Mouse (Mus musculus): Measurements from ENCODE around the gene Pdia4. TPM values are rescaled to one million over a fixed set of nuclear protein-coding genes. Genes with fewer than 3 reads are reported as not detected.
A peak's percentile ranks its signal among the peaks of the same experiment; 100 is the strongest.
"Not testable (repeated sequence)": the region's sequence is repeated elsewhere in the genome, so short reads cannot be mapped to it uniquely, and the experiment has no call there.

Gene Pdia4
- 187 and 204 TPM in 2 replicates for polyA plus RNA-seq (2015; fragmentation: Nextera tagmentation; extraction: Ambion mirVana)

- H3K9ac ChIP-seq: peak within 1 kb of the TSS; percentile 95
- peak; percentile 100 for ATAC-seq (ENCODE audit: low read depth)
- no peaks in the 10 kb centered on the region for H3K27me3 ChIP-seq
- peaks cover 48% of the 10 kb centered on the region for H3K4me1 ChIP-seq (replicated peaks)
- peaks cover 12% of the 10 kb centered on the region for H3K36me3 ChIP-seq
- peak within 1 kb of the TSS; percentile 95 for H3K27ac ChIP-seq (replicated peaks)
- no peaks in the 10 kb centered on the region for H3K9me3 ChIP-seq
- peak within 1 kb of the TSS; percentile 87 for H3K4me3 ChIP-seq
- under 1% methylated on average over 44 of the region's 44 CpGs for WGBS
- peak within 1 kb of the TSS; percentile 74 for H3K4me2 ChIP-seq
These were observed at the start of gene Pdia4 for GRCm38 (mm10) chr6:47813257-47813878. Pdia4 (minus strand) TSS chr6:47813430.

- not testable (repeated sequence) for H3K9ac ChIP-seq; H3K4me3 ChIP-seq; H3K27me3 ChIP-seq; H3K4me2 ChIP-seq; H3K4me1 ChIP-seq (replicated peaks); H3K27ac ChIP-seq (replicated peaks); H3K9me3 ChIP-seq; ATAC-seq (ENCODE audit: low read depth)
- H3K36me3 ChIP-seq: peaks cover 58% of the 10 kb centered on the region
- WGBS: 94% methylated on average over 3 of the region's 3 CpGs
These were observed 44.5 kb upstream of the Pdia4 start for GRCm38 (mm10) chr6:47857729-47858128.

GRCm38 (mm10) chr6:47857241-47857640 lies 44.0 kb upstream of the Pdia4 start:
- no peaks in the 10 kb centered on the region for H3K4me1 ChIP-seq (replicated peaks)
- ATAC-seq (ENCODE audit: low read depth): no peak
- WGBS: 94% methylated on average over 6 of the region's 6 CpGs
- no peak overlapping the region for H3K27ac ChIP-seq (replicated peaks)
- no peak overlapping the region for H3K4me3 ChIP-seq
- no peak overlapping the region for H3K4me2 ChIP-seq
- peaks cover 53% of the 10 kb centered on the region for H3K36me3 ChIP-seq
- no peak overlapping the region for H3K9ac ChIP-seq
- no peaks in the 10 kb centered on the region for H3K9me3 ChIP-seq
- H3K27me3 ChIP-seq: no peaks in the 10 kb centered on the region

- Histone ChIP-seq H3K27ac (replicated peaks) (no peak overlapping the region), H3K4me3 (no peak overlapping the region), H3K9ac (no peak overlapping the region), H3K4me2 (no peak overlapping the region), H3K36me3 (peaks cover 27% of the 10 kb centered on the region), H3K9me3 (no peaks in the 10 kb centered on the region), H3K27me3 (no peaks in the 10 kb centered on the region), H3K4me1 (replicated peaks) (no peaks in the 10 kb centered on the region)
- no peak for ATAC-seq (ENCODE audit: low read depth)
These were observed 32.5 kb upstream of the Pdia4 start for GRCm38 (mm10) chr6:47845779-47846178.

- Histone ChIP-seq H3K4me3 (no peak overlapping the region), H3K4me1 (replicated peaks) (peaks cover 12% of the 10 kb centered on the region), H3K36me3 (peaks cover 34% of the 10 kb centered on the region), H3K9ac (no peak overlapping the region), H3K27me3 (no peaks in the 10 kb centered on the region), H3K27ac (replicated peaks) (no peak overlapping the region), H3K9me3 (no peaks in the 10 kb centered on the region), H3K4me2 (no peak overlapping the region)
- ATAC-seq (ENCODE audit: low read depth): no peak
- 97% methylated on average over 1 of the region's 1 CpGs for WGBS
These were observed 29.1 kb upstream of the Pdia4 start for GRCm38 (mm10) chr6:47842337-47842736.

GRCm38 (mm10) chr6:47841831-47842230 lies 28.6 kb upstream of the Pdia4 start:
- no peak overlapping the region for H3K4me2 ChIP-seq
- no peaks in the 10 kb centered on the region for H3K27me3 ChIP-seq
- H3K27ac ChIP-seq (replicated peaks): no peak overlapping the region
- peaks cover 31% of the 10 kb centered on the region for H3K36me3 ChIP-seq
- H3K9me3 ChIP-seq: no peaks in the 10 kb centered on the region
- ATAC-seq (ENCODE audit: low read depth): no peak
- WGBS: 92% methylated on average over 2 of the region's 2 CpGs
- H3K9ac ChIP-seq: no peak overlapping the region
- H3K4me1 ChIP-seq (replicated peaks): peaks cover 18% of the 10 kb centered on the region
- no peak overlapping the region for H3K4me3 ChIP-seq

GRCm38 (mm10) chr6:47841077-47841476 lies 27.8 kb upstream of the Pdia4 start:
- Histone ChIP-seq H3K9me3 (no peaks in the 10 kb centered on the region), H3K4me2 (no peak overlapping the region), H3K27me3 (no peaks in the 10 kb centered on the region), H3K4me1 (replicated peaks) (peaks cover 23% of the 10 kb centered on the region), H3K4me3 (no peak overlapping the region), H3K27ac (replicated peaks) (no peak overlapping the region), H3K36me3 (peaks cover 26% of the 10 kb centered on the region), H3K9ac (no peak overlapping the region)
- no peak for ATAC-seq (ENCODE audit: low read depth)
- WGBS: 100% methylated on average over 1 of the region's 1 CpGs

GRCm38 (mm10) chr6:47837630-47838029 lies 24.4 kb upstream of the Pdia4 start:
- H3K9ac ChIP-seq: no peak overlapping the region
- H3K4me2 ChIP-seq: no peak overlapping the region
- no peak overlapping the region for H3K27ac ChIP-seq (replicated peaks)
- no peaks in the 10 kb centered on the region for H3K27me3 ChIP-seq
- ATAC-seq (ENCODE audit: low read depth): no peak
- 87% methylated on average over 2 of the region's 2 CpGs for WGBS
- H3K4me3 ChIP-seq: no peak overlapping the region
- H3K36me3 ChIP-seq: peaks cover 17% of the 10 kb centered on the region
- H3K9me3 ChIP-seq: no peaks in the 10 kb centered on the region
- H3K4me1 ChIP-seq (replicated peaks): peaks cover 23% of the 10 kb centered on the region

GRCm38 (mm10) chr6:47835984-47836521 lies 22.8 kb upstream of the Pdia4 start:
- ATAC-seq (ENCODE audit: low read depth): peak; percentile 92
- Histone ChIP-seq H3K36me3 (peaks cover 10% of the 10 kb centered on the region), H3K9ac (peak overlapping the region; percentile 96), H3K4me2 (peak overlapping the region; percentile 77), H3K27me3 (no peaks in the 10 kb centered on the region), H3K27ac (replicated peaks) (peak overlapping the region; percentile 99), H3K9me3 (no peaks in the 10 kb centered on the region), H3K4me1 (replicated peaks) (peaks cover 23% of the 10 kb centered on the region), H3K4me3 (peak overlapping the region; percentile 96)
- under 1% methylated on average over 49 of the region's 49 CpGs for WGBS

- Histone ChIP-seq H3K27ac (replicated peaks) (peak within 1 kb of the TSS; percentile 99), H3K4me2 (peak within 1 kb of the TSS; percentile 77), H3K9ac (peak within 1 kb of the TSS; percentile 96), H3K4me1 (replicated peaks) (peaks cover 27% of the 10 kb centered on the region), H3K27me3 (no peaks in the 10 kb centered on the region), H3K4me3 (peak within 1 kb of the TSS; percentile 96), H3K9me3 (no peaks in the 10 kb centered on the region), H3K36me3 (peaks cover 5% of the 10 kb centered on the region; the same call in 1 of the 2 replicates)
- under 1% methylated on average over 52 of the region's 52 CpGs for WGBS
- ATAC-seq (ENCODE audit: low read depth): peak; percentile 96
These were observed 22.3 kb upstream of the Pdia4 start, which contains the start of gene Zfp398 for GRCm38 (mm10) chr6:47835482-47835983. Zfp398 (plus strand) TSS chr6:47835661.

GRCm38 (mm10) chr6:47832220-47832619 lies 19.0 kb upstream of the Pdia4 start:
- Histone ChIP-seq H3K4me1 (replicated peaks) (peaks cover 29% of the 10 kb centered on the region), H3K27ac (replicated peaks) (no peak overlapping the region), H3K4me2 (no peak overlapping the region), H3K36me3 (no peaks in the 10 kb centered on the region), H3K9me3 (no peaks in the 10 kb centered on the region), H3K4me3 (no peak overlapping the region), H3K9ac (no peak overlapping the region), H3K27me3 (no peaks in the 10 kb centered on the region)
- ATAC-seq (ENCODE audit: low read depth): no peak
- 97% methylated on average over 1 of the region's 1 CpGs for WGBS

GRCm38 (mm10) chr6:47830104-47831078 lies 17.2 kb upstream of the Pdia4 start, which contains the start of gene Zfp786:
Zfp786 (minus strand) TSS chr6:47830867.
- Histone ChIP-seq H3K4me2 (peak within 1 kb of the TSS; percentile 59), H3K27ac (replicated peaks) (peak within 1 kb of the TSS; percentile 97), H3K9ac (peak within 1 kb of the TSS; percentile 96), H3K4me1 (replicated peaks) (peaks cover 24% of the 10 kb centered on the region), H3K4me3 (peak within 1 kb of the TSS; percentile 83), H3K36me3 (peaks cover 11% of the 10 kb centered on the region; the same call in 1 of the 2 replicates), H3K9me3 (no peaks in the 10 kb centered on the region), H3K27me3 (no peaks in the 10 kb centered on the region)
- peak; percentile 93 for ATAC-seq (ENCODE audit: low read depth)
- 2% methylated on average over 64 of the region's 64 CpGs for whole genome bisulfite sequencing
